Mouse (Mus musculus) forebrain, embryonic 13.5 days (tissue): ENCODE results near the gene Tfap2d. TPM values are rescaled to one million over a fixed set of nuclear protein-coding genes. Genes with fewer than 3 reads are reported as not detected.

ENCODE experiments used
- ATAC-seq: fragments of 200-750 bp; cut with Nextera tagmentation; 2 replicates; pipeline ENCODE4 v1.8.0; 2017
- H3K27ac ChIP-seq: fragments of 300-500 bp; sonication (generic); 2 replicates; pipeline ENCODE4 v1.5.1; 2015; ENCODE audit warnings: inconsistent platforms, mild to moderate bottlenecking, moderate library complexity
- H3K27me3 ChIP-seq: fragments of 300-500 bp; sonication (generic); 2 replicates; pipeline ENCODE4 v1.6.1; 2015; ENCODE audit warnings: mild to moderate bottlenecking, inconsistent platforms
- H3K36me3 ChIP-seq: fragments of 300-500 bp; sonication (generic); 2 replicates; pipeline ENCODE4 v1.6.1; 2015; ENCODE audit warnings: mild to moderate bottlenecking, inconsistent platforms; ENCODE audit not compliant: poor library complexity, severe bottlenecking
- H3K4me1 ChIP-seq: fragments of 300-500 bp; sonication (generic); 2 replicates; pipeline ENCODE4 v1.6.1; 2015; ENCODE audit warnings: inconsistent platforms
- H3K4me2 ChIP-seq: fragments of 300-500 bp; sonication (generic); 2 replicates; pipeline ENCODE4 v1.6.1; 2015; ENCODE audit warnings: inconsistent platforms, mild to moderate bottlenecking, moderate library complexity
- H3K4me3 ChIP-seq: fragments of 300-500 bp; sonication (generic); 2 replicates; pipeline ENCODE4 v1.5.1; 2015; ENCODE audit warnings: mild to moderate bottlenecking, inconsistent platforms
- H3K9ac ChIP-seq: fragments of 300-500 bp; sonication (generic); 2 replicates; pipeline ENCODE4 v1.6.1; 2015; ENCODE audit warnings: mild to moderate bottlenecking, inconsistent platforms
- H3K9me3 ChIP-seq: fragments of 300-500 bp; sonication (generic); replicated peaks from 2 replicates; pipeline ENCODE4 v1.6.1; 2016; ENCODE audit warnings: inconsistent platforms
- WGBS: fragments of 180-500 bp; shearing (Covaris S2); methylation state at CpG from one replicate; pipeline ENCODE4 v1.1.7; 2015; 5-methylcytosine and 5-hydroxymethylcytosine counted together
- polyA plus RNA-seq: library from polyadenylated mRNA; unstranded; fragments of >200 nt; fragmentation: Nextera tagmentation; extraction: Ambion mirVana; gene quantifications from 2 replicates; pipeline ENCODE4 v1.2.1, GENCODE M21; 2015

Tfap2d gene
- polyA plus RNA-seq, 1 experiment from 2014 or later, result 4.0 TPM

DNA sequence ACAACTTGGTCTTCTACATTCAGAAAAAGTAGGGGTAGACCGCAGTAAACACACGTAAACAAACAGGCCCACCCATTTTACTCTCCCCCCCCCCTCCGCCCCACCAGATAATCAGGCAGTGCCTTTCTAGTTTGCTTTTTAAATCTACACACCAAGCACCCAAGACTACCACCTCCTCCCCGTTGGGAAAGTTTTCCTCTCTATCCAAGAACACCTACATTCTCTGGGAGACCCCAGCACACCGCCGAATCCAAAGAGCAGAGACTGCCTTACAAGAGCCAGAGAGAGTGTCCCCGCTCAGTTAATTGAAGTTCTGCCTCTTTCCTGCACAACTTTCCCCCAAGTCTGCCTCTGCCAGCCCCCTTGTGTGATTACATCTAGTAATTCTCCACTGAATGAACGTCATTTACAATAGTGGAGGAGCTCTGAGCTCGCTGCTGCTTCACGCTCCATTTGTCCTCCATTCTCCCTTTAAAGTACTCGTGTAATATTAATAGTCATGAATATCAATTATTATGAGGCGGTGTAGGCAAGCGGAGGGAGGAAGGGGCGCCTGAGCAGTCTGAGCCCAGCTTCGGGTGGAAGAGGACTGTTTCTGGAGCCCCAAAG is 108.8 kb downstream of the Tfap2d start:
- H3K4me3 ChIP-seq, result no peak overlapping the region
- H3K9me3 ChIP-seq, result no peaks in the 10 kb centered on the region
- no peak overlapping the region for H3K4me2 ChIP-seq
- under 1% methylated on average over 15 of the region's 15 CpGs for WGBS
- no peak overlapping the region for H3K27ac ChIP-seq
- ATAC-seq, result no peak
- H3K4me1 ChIP-seq, result no peaks in the 10 kb centered on the region
- no peaks in the 10 kb centered on the region for H3K36me3 ChIP-seq
- H3K27me3 ChIP-seq, result peaks cover 95% of the 10 kb centered on the region
- H3K9ac ChIP-seq, result no peak overlapping the region

DNA sequence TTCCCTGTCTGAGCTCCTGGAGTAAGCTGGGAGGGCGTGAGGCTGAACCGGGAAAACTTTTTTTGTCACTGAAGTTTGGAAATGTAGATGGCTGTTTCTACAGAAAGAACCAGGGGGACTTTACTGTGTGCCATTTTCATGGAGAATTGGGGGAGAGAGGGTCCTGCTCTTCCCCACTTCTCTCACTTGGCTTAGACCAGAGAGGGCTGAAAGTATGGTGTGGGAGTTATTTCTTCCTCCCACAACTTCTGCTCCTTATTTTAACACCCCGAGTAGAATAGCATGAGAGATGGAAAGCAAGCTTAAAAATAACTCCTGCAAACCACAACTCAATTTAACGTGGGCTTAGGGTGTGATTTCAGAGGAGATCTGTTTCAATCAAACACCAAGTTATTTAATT is 109.9 kb downstream of the Tfap2d start:
- no peak overlapping the region for H3K27ac ChIP-seq
- H3K4me2 ChIP-seq, result no peak overlapping the region
- H3K9ac ChIP-seq, result no peak overlapping the region
- H3K9me3 ChIP-seq, result no peaks in the 10 kb centered on the region
- no peak for ATAC-seq
- 0% methylated on average over 4 of the region's 4 CpGs for WGBS
- H3K4me3 ChIP-seq, result no peak overlapping the region
- H3K27me3 ChIP-seq, result peaks cover 96% of the 10 kb centered on the region
- no peaks in the 10 kb centered on the region for H3K4me1 ChIP-seq
- H3K36me3 ChIP-seq, result no peaks in the 10 kb centered on the region

DNA sequence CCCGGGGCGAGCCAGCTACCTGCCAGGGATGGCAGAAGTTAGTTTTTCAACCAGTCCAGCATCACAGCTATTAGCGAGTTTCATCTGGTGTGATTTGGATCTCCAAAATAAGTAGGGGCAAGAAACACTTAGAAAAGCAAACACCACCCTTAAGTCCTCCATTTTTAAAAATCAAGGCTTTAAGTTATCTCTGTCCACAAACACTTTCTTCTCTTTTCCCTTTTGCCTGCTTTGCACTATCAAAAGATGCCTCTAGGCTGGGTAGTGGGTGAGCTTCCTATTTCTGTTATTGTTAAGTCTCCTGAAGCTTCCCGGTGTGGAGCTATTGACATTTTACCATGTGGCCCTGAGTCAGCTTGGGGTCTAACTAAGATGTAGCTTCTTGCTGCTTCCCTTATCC is 110.3 kb downstream of the Tfap2d start:
- H3K4me2 ChIP-seq, result no peak overlapping the region
- no peak for ATAC-seq

DNA sequence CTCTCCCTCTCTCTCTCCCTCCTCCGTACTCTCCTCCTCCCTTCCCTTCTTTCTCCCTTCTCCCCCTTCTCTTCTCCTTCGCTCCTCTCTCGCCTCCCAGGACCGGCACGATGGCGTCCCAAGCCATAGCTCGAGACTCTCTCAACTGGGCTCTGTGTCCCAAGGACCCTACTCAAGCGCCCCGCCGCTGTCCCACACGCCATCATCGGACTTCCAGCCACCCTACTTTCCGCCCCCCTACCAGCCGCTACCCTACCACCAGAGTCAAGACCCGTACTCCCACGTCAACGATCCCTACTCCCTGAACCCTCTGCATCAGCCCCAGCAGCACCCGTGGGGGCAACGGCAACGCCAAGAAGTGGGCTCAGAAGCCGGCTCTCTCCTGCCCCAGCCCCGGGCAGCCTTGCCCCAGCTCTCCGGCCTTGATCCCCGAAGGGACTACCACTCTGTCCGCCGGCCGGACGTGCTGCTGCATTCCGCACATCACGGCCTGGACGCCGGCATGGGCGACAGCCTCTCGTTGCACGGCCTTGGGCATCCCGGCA is 111.1 kb downstream of the Tfap2d start:
- no peak overlapping the region for H3K9ac ChIP-seq
- no peaks in the 10 kb centered on the region for H3K4me1 ChIP-seq
- H3K4me3 ChIP-seq, result no peak overlapping the region
- H3K36me3 ChIP-seq, result no peaks in the 10 kb centered on the region
- no peaks in the 10 kb centered on the region for H3K9me3 ChIP-seq
- H3K4me2 ChIP-seq, result no peak overlapping the region
- peaks cover 96% of the 10 kb centered on the region for H3K27me3 ChIP-seq
- no peak overlapping the region for H3K27ac ChIP-seq
- WGBS, result 1% methylated on average over 36 of the region's 36 CpGs
- ATAC-seq, result no peak

More for the DNA sequence above, 110.3 kb downstream of the Tfap2d start:
- Histone ChIP-seq H3K9ac (no peak overlapping the region), H3K4me3 (no peak overlapping the region), H3K9me3 (no peaks in the 10 kb centered on the region), H3K4me1 (no peaks in the 10 kb centered on the region), H3K36me3 (no peaks in the 10 kb centered on the region), H3K27ac (no peak overlapping the region), H3K27me3 (peaks cover 96% of the 10 kb centered on the region)
- WGBS, result 3% methylated on average over 4 of the region's 4 CpGs

Other genes starting within 250 kb of the Tfap2d start
- gene Tfap2b, start 105.9 kb downstream of the Tfap2d start, polyA plus RNA-seq, result 3.2 and 4.3 TPM in 2 replicates